Mouse (Mus musculus) heart, adult 2 months (tissue): ENCODE results near the gene Iqschfp.

Experiments used
- CTCF ChIP-seq: fragments of 200-600 bp; IDR thresholded peaks from 2 replicates; pipeline ENCODE4 v1.8.1; 2022; ENCODE audit warnings: antibody characterized with exemption, mild to moderate bottlenecking, moderate library complexity
- POLR2A ChIP-seq: fragments of 200-500 bp; IDR thresholded peaks from 2 replicates; pipeline ENCODE4 v1.6.1; 2011; ENCODE audit warnings: mild to moderate bottlenecking, low read depth, low read length, control low read depth; ENCODE audit not compliant: insufficient read depth

GRCm38 (mm10) chr3:68419792-68420191 is 527.8 kb downstream of the Iqschfp start:
- TF ChIP-seq CTCF (no peak), POLR2A (no peak)
